Mouse (Mus musculus) neural tube, embryonic 12.5 days (tissue): ENCODE measurements at regions not wholly inside any gene's neighbourhood (a gene's known extent, or its start where the extent isn't known, plus 50 kb on each side); places are given as distances from the start of the nearest gene placed in this dataset.
"Not testable (repeated sequence)": the region's sequence is repeated elsewhere in the genome, so short reads cannot be mapped to it uniquely, and the experiment has no call there.

Experiments used
- ATAC-seq: fragments of 200-750 bp; cut with Nextera tagmentation; 2 replicates; pipeline ENCODE4 v1.8.0; 2017; ENCODE audit warnings: low read depth, mild to moderate bottlenecking, moderate TSS enrichment, moderate library complexity; ENCODE audit not compliant: low FRiP score
- H3K27ac ChIP-seq: fragments of 300-500 bp; sonication (generic); 2 replicates; pipeline ENCODE4 v1.5.1; 2016
- H3K27me3 ChIP-seq: fragments of 300-500 bp; sonication (generic); replicated peaks from 2 replicates; pipeline ENCODE4 v1.6.1; 2016; ENCODE audit warnings: mild to moderate bottlenecking
- H3K36me3 ChIP-seq: fragments of 300-500 bp; sonication (generic); 2 replicates; pipeline ENCODE4 v1.6.1; 2016; ENCODE audit warnings: mild to moderate bottlenecking
- H3K4me1 ChIP-seq: fragments of 300-500 bp; sonication (generic); 2 replicates; pipeline ENCODE4 v1.6.1; 2016
- H3K4me2 ChIP-seq: fragments of 300-500 bp; sonication (generic); replicated peaks from 2 replicates; pipeline ENCODE4 v1.6.1; 2016; ENCODE audit warnings: mild to moderate bottlenecking
- H3K4me3 ChIP-seq: fragments of 300-500 bp; sonication (generic); 2 replicates; pipeline ENCODE4 v1.5.1; 2016
- H3K9ac ChIP-seq: fragments of 300-500 bp; sonication (generic); 2 replicates; pipeline ENCODE4 v1.6.1; 2016; ENCODE audit warnings: mild to moderate bottlenecking
- H3K9me3 ChIP-seq: fragments of 300-500 bp; sonication (generic); 2 replicates; pipeline ENCODE4 v1.6.1; 2016; ENCODE audit warnings: mild to moderate bottlenecking
- WGBS: fragments of 180-500 bp; shearing (Covaris S2); methylation state at CpG from one replicate; pipeline ENCODE4 v1.1.7; 2016; 5-methylcytosine and 5-hydroxymethylcytosine counted together

DNA sequence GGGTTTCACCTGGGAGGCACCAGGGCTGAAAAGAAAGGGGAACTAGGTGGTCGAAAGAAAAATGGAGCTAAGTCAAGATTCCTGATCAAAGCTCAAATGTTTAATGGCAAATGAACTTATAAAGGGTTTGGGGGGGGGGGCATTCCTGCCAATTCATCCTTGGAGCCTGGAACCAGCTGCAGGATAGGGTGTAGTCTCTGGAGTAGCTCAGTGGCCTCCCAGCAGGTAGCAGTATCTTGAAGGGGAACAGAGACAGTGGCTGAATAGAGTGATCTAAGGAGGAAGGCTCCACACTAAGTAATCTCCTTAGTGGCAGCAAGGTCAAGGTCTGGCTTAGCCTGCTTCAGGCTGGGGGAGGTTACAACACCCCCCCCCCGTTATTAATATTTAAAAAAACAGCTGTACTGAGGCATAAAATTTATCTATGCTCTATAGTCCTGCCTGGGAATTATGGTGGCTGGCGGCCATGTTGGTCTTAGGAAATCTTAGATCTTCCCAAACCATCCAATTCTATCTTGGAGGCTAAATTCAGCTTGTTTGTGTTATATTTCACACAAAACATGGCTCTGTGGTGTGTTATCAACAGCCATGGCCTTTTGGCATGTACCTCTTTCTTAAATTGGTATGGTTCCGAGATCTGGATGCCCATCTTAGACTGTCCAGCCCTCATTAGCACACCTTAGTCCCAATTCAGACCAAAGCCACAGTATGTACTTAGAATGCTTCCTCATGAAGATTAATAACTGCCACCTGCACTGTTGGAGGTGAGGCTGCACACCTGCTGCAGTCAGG lies 528.7 kb upstream of the Kcnd2 start:
- H3K27ac ChIP-seq, H3K27me3 ChIP-seq, H3K4me1 ChIP-seq, H3K36me3 ChIP-seq, H3K4me2 ChIP-seq, H3K4me3 ChIP-seq, ATAC-seq, H3K9ac ChIP-seq, H3K9me3 ChIP-seq: not testable (repeated sequence)
- WGBS, result 75% methylated on average over 4 of the region's 4 CpGs

DNA sequence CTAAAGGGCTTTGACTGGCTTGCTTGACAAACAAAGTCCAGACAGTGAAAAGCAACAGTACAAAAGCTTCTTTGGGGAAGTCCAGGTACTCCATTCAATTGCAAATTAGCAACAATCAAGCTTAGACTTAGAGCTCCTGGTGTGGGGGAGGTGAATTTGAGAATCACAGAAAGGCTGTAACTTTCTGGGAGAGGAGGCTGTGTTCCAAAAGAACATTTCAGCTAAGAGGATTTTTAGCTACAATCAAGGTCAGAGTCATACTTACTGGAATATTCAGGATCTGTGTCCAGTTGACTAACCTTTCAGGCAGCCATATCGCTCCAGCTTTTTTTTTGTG lies 528.1 kb upstream of the Kcnd2 start:
- H3K27ac ChIP-seq, H3K4me3 ChIP-seq, H3K9me3 ChIP-seq, ATAC-seq, H3K9ac ChIP-seq, H3K4me1 ChIP-seq, H3K4me2 ChIP-seq, H3K27me3 ChIP-seq, H3K36me3 ChIP-seq: not testable (repeated sequence)
- 48% methylated on average over 1 of the region's 1 CpGs for whole genome bisulfite sequencing

GRCm38 (mm10) chr6:20725948-20726347 lies 489.4 kb upstream of the Kcnd2 start:
- 81% methylated on average over 1 of the region's 1 CpGs for WGBS

GRCm38 (mm10) chr6:20739095-20739494 lies 476.2 kb upstream of the Kcnd2 start:
- H3K27ac ChIP-seq, result no peak overlapping the region
- no peaks in the 10 kb centered on the region for H3K36me3 ChIP-seq
- H3K9ac ChIP-seq, result no peak overlapping the region
- H3K4me3 ChIP-seq, result no peak overlapping the region
- no peaks in the 10 kb centered on the region; the same call in 1 of the 2 replicates for H3K9me3 ChIP-seq
- H3K4me1 ChIP-seq, result no peaks in the 10 kb centered on the region
- H3K4me2 ChIP-seq, result no peak overlapping the region
- H3K27me3 ChIP-seq, result no peaks in the 10 kb centered on the region
- no peak for ATAC-seq

More at GRCm38 (mm10) chr6:20725948-20726347, 489.4 kb upstream of the Kcnd2 start:
- Histone ChIP-seq H3K36me3 (no peaks in the 10 kb centered on the region), H3K4me1 (no peaks in the 10 kb centered on the region), H3K9ac (no peak overlapping the region), H3K27me3 (no peaks in the 10 kb centered on the region), H3K9me3 (no peaks in the 10 kb centered on the region), H3K27ac (no peak overlapping the region), H3K4me3 (no peak overlapping the region), H3K4me2 (no peak overlapping the region)
- no peak for ATAC-seq

GRCm38 (mm10) chr6:20740406-20740805 lies 474.9 kb upstream of the Kcnd2 start:
- no peaks in the 10 kb centered on the region for H3K4me1 ChIP-seq
- H3K36me3 ChIP-seq, result no peaks in the 10 kb centered on the region
- H3K9ac ChIP-seq, result no peak overlapping the region
- H3K4me2 ChIP-seq, result no peak overlapping the region
- H3K4me3 ChIP-seq, result no peak overlapping the region
- 59% methylated on average over 1 of the region's 1 CpGs for WGBS
- no peak overlapping the region for H3K27ac ChIP-seq
- no peaks in the 10 kb centered on the region; the same call in 1 of the 2 replicates for H3K9me3 ChIP-seq
- ATAC-seq, result no peak
- H3K27me3 ChIP-seq, result no peaks in the 10 kb centered on the region

DNA sequence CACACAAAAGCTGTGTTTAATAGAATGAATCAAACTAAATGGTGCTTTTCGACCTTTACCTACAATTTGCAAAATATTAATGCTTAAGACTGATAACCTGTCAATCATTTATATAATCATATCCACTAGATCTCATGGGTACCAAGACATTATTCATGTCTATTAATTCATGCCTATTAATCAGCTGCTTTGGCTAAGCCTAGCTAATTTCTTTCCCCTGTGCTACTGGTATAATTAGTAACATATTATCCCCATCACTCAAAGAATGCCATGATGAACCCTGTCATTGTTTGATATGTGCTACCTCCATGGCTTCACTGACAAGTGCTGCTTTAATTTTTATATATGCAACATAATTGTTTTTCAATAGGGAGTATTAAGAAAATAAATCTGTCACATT lies 474.1 kb upstream of the Kcnd2 start:
- Histone ChIP-seq H3K36me3 (no peaks in the 10 kb centered on the region), H3K4me2 (no peak overlapping the region), H3K9ac (no peak overlapping the region), H3K27me3 (no peaks in the 10 kb centered on the region), H3K4me3 (no peak overlapping the region), H3K27ac (no peak overlapping the region), H3K4me1 (no peaks in the 10 kb centered on the region), H3K9me3 (no peaks in the 10 kb centered on the region; the same call in 1 of the 2 replicates)
- WGBS, result 66% methylated on average over 1 of the region's 1 CpGs
- ATAC-seq, result no peak

DNA sequence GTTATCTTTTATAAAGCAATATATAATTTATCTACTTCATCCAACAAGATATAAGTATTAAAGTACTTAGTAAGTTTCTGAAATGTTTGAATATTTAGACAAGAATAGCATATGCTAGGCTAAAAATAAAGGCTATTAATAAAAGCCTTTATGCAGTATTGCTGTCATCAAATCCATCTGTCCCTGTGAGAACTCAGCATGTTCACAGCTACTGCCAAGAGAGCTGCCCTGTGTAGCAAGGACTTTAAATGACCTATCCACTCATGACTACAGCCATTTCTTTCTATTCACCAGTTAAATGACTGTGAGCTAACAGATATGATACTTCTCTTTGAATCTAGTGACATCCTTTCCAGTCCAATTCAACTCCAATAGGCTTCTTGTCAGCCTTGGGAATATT lies 458.1 kb upstream of the Kcnd2 start:
- H3K9me3 ChIP-seq, result no peaks in the 10 kb centered on the region

DNA sequence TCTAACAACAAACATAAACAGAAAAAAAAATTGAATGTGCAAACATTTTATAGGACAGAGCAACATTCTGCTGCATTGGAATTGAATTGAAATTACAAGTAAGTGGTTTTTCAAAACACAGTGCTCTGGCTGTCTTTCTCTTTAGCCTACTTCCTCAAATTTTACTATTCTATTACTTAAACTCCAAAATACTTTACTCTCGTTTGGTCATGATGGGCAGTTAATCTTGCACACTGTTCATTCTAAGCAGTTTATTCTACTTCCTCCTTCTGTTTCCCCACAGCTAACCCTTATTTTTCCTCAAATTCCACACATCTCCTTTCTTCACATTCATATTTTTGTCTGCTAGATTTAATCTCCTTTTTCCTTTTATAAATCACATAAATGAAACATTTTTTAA lies 454.0 kb upstream of the Kcnd2 start:
- ATAC-seq, result no peak
- Histone ChIP-seq H3K9me3 (no peaks in the 10 kb centered on the region), H3K27me3 (no peaks in the 10 kb centered on the region), H3K9ac (no peak overlapping the region), H3K4me3 (no peak overlapping the region), H3K36me3 (no peaks in the 10 kb centered on the region), H3K4me2 (no peak overlapping the region), H3K4me1 (no peaks in the 10 kb centered on the region), H3K27ac (no peak overlapping the region)
- WGBS, result 79% methylated on average over 1 of the region's 1 CpGs

More for the DNA sequence above, 458.1 kb upstream of the Kcnd2 start:
- Histone ChIP-seq H3K9ac (no peak overlapping the region), H3K36me3 (no peaks in the 10 kb centered on the region), H3K27me3 (no peaks in the 10 kb centered on the region), H3K4me2 (no peak overlapping the region), H3K27ac (no peak overlapping the region), H3K4me3 (no peak overlapping the region), H3K4me1 (no peaks in the 10 kb centered on the region)
- ATAC-seq, result no peak

DNA sequence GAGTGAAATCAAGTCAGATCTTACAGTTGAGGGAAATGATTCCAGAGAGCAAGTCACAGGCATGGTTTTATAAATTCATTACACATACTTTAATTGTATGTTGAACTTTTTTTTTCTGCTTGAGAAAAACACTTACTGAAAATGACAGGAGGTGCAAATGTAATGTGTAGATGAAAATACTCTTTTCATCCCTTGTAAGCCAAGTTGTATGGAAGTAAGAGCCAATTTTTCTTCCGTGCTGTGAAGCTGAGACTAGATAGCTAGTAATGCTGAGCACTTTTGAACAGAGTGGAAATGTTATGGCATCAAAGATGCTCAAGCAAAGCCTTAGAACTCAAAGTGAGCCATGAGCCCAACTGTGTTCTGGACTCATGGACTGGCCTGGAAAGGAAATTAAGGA lies 439.4 kb upstream of the Kcnd2 start:
- Histone ChIP-seq H3K9me3 (no peaks in the 10 kb centered on the region), H3K4me1 (no peaks in the 10 kb centered on the region), H3K36me3 (no peaks in the 10 kb centered on the region), H3K27ac (no peak overlapping the region), H3K9ac (no peak overlapping the region), H3K4me2 (no peak overlapping the region), H3K27me3 (no peaks in the 10 kb centered on the region), H3K4me3 (no peak overlapping the region)
- no peak for ATAC-seq
- 92% methylated on average over 1 of the region's 1 CpGs for WGBS
